Mouse (Mus musculus): ENCODE measurements around the gene Ndc1. TPM values are rescaled to one million over a fixed set of nuclear protein-coding genes. Genes with fewer than 3 reads are reported as not detected.

The Ndc1 gene
- polyA plus RNA-seq, 1 experiment from 2014 or later, result 19.9 TPM

DNA sequence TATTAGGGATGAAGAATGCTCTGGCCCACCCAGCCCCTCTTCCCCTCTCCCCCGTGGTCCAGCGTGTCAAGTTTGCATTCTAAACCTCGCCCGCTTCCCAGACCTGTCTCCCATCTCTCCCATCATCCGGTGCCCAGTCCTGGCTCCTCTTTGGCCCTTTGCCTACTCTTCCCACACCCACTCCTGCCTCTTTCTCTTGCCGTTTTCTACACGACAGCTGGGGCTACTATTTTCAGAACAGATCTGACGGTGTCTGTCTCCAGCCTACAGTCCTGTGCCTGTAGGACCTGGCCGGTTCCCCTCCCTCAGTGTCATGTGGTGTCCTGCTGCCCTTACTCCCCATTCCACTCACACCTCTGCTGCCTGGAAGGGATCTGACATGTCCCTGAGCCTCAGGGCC is 59.0 kb downstream of the Ndc1 start:
- Histone ChIP-seq H3K9me3 (ENCODE audit: control insufficient read depth, low read length) (no peaks in the 10 kb centered on the region), H3K9ac (replicated peaks; ENCODE audit: low read depth, low read length) (no peak overlapping the region), H3K4me3 (replicated peaks; ENCODE audit: low read length) (no peak overlapping the region), H3K4me1 (replicated peaks; ENCODE audit: control insufficient read depth, insufficient read depth, low read length) (peaks cover 3% of the 10 kb centered on the region; the same call in 1 of the 2 replicates), H3K27ac (ENCODE audit: low read length) (no peak overlapping the region), H3K36me3 (ENCODE audit: control insufficient read depth, insufficient read depth) (no peaks in the 10 kb centered on the region), H3K4me2 (ENCODE audit: low read length) (no peak overlapping the region), H3K27me3 (replicated peaks; ENCODE audit: control insufficient read depth, insufficient read depth, low read length) (no peaks in the 10 kb centered on the region)
- no peak for ATAC-seq
- WGBS, result 69% methylated on average over 9 of the region's 9 CpGs

DNA sequence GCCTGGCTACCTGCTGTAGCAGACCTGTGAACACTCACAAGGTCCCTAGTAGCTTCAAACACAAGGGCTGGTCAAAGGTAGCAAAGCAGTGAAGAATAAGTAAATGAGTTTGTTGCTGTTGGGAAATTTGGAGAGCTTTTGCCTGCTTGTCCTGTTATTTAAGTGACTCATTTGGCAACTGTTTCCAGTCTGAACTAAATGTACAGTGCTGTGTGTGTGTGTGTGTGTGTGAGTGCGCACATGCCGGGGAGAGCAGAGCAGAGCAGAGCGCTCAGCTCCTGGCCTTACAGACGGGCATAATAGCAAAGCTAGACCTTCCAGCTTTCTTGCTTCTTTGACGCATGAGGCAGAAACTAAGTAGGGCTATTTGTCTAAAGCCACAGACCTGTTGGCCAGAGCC is 65.1 kb downstream of the Ndc1 start:
- H3K9ac ChIP-seq (replicated peaks; ENCODE audit: low read depth, low read length), result no peak overlapping the region
- no peaks in the 10 kb centered on the region for H3K9me3 ChIP-seq (ENCODE audit: control insufficient read depth, low read length)
- H3K4me2 ChIP-seq (ENCODE audit: low read length), result no peak overlapping the region
- no peak for ATAC-seq
- H3K27me3 ChIP-seq (replicated peaks; ENCODE audit: control insufficient read depth, insufficient read depth, low read length), result peaks cover 31% of the 10 kb centered on the region
- peaks cover 17% of the 10 kb centered on the region for H3K4me1 ChIP-seq (replicated peaks; ENCODE audit: control insufficient read depth, insufficient read depth, low read length)
- 77% methylated on average over 5 of the region's 5 CpGs for WGBS
- H3K36me3 ChIP-seq (ENCODE audit: control insufficient read depth, insufficient read depth), result no peaks in the 10 kb centered on the region
- H3K4me3 ChIP-seq (replicated peaks; ENCODE audit: low read length), result no peak overlapping the region
- H3K27ac ChIP-seq (ENCODE audit: low read length), result no peak overlapping the region

DNA sequence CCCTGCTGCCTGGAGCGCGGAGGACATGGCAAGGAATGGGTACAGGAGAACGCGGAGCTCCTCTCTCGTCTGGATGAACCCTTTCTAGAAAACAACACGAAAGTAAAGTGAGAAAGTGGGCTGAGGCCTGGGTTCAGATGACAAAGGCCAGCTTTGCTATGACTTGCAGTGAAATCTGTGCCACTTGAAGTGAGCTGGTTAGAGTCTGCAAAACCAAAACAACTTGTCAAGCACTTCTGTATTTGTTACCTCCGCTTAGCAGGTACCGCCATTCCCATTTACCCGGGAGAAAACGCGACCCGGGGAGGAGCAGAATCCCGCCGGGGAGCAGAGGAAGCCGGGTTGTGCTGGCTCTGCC is 66.4 kb downstream of the Ndc1 start:
- peak overlapping the region; percentile 67 for H3K9ac ChIP-seq (replicated peaks; ENCODE audit: low read depth, low read length)
- H3K4me3 ChIP-seq (replicated peaks; ENCODE audit: low read length), result peak overlapping the region; percentile 72
- H3K27ac ChIP-seq (ENCODE audit: low read length), result no peak overlapping the region
- H3K9me3 ChIP-seq (ENCODE audit: control insufficient read depth, low read length), result no peaks in the 10 kb centered on the region
- no peak for ATAC-seq
- H3K4me1 ChIP-seq (replicated peaks; ENCODE audit: control insufficient read depth, insufficient read depth, low read length), result peaks cover 17% of the 10 kb centered on the region
- 5% methylated on average over 15 of the region's 15 CpGs for WGBS
- no peaks in the 10 kb centered on the region for H3K36me3 ChIP-seq (ENCODE audit: control insufficient read depth, insufficient read depth)
- peaks cover 34% of the 10 kb centered on the region for H3K27me3 ChIP-seq (replicated peaks; ENCODE audit: control insufficient read depth, insufficient read depth, low read length)
- peak overlapping the region; percentile 93 for H3K4me2 ChIP-seq (ENCODE audit: low read length)

- Histone ChIP-seq H3K4me1 (replicated peaks; ENCODE audit: control insufficient read depth, insufficient read depth, low read length) (peaks cover 17% of the 10 kb centered on the region), H3K27ac (ENCODE audit: low read length) (no peak within 1 kb of the TSS), H3K27me3 (replicated peaks; ENCODE audit: control insufficient read depth, insufficient read depth, low read length) (peaks cover 34% of the 10 kb centered on the region), H3K9ac (replicated peaks; ENCODE audit: low read depth, low read length) (peak within 1 kb of the TSS; percentile 67), H3K4me2 (ENCODE audit: low read length) (peak within 1 kb of the TSS; percentile 93), H3K9me3 (ENCODE audit: control insufficient read depth, low read length) (no peaks in the 10 kb centered on the region), H3K4me3 (replicated peaks; ENCODE audit: low read length) (peak within 1 kb of the TSS; percentile 72), H3K36me3 (ENCODE audit: control insufficient read depth, insufficient read depth) (no peaks in the 10 kb centered on the region)
- WGBS, result under 1% methylated on average over 98 of the region's 112 CpGs
- ATAC-seq, result peak; percentile 82
Observed at GRCm38 (mm10) chr4:107434356-107435237, 67.0 kb downstream of the Ndc1 start, which contains the start of gene Glis1. Gene Glis1, plus strand, starts transcription at chr4:107434591.

DNA sequence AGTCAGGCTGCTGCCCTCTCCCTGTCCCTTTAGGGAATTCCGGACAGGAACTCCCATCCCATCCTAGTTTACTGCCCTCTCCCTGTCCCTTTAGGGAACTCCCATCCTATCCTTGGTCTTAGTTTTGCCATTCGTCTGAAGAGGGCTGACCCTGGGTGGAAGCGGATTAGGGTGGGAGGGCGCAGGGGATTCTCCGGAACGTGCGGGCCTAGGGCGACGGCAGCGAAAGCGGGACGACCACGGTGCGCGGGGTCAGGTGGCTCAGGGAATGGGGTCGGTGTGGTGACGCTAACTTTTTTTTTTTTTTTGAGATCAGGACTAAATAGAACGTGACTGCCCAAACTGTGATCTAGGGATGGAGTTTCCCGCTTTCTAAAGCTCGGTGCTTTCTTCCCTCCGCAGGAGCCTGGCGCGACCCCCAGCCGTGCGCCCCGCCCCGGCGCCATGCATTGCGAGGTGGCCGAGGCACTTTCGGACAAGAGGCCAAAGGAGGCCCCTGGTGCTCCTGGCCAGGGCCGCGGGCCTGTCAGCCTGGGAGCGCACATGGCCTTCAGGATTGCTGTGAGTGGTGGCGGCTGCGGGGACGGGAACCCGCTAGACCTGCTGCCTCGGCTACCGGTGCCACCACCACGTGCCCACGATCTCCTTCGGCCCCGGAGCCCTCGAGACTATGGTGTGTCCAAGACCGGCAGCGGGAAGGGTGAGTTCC is 67.8 kb downstream of the Ndc1 start:
- peak; percentile 23; the same call in 1 of the 2 replicates for ATAC-seq
- 2% methylated on average over 47 of the region's 47 CpGs for WGBS
- H3K9ac ChIP-seq (replicated peaks; ENCODE audit: low read depth, low read length), result peak overlapping the region; percentile 67
- peak overlapping the region; percentile 72 for H3K4me3 ChIP-seq (replicated peaks; ENCODE audit: low read length)
- H3K27me3 ChIP-seq (replicated peaks; ENCODE audit: control insufficient read depth, insufficient read depth, low read length), result peaks cover 34% of the 10 kb centered on the region
- no peak overlapping the region for H3K27ac ChIP-seq (ENCODE audit: low read length)
- H3K4me2 ChIP-seq (ENCODE audit: low read length), result peak overlapping the region; percentile 93
- H3K4me1 ChIP-seq (replicated peaks; ENCODE audit: control insufficient read depth, insufficient read depth, low read length), result peaks cover 18% of the 10 kb centered on the region
- no peaks in the 10 kb centered on the region for H3K36me3 ChIP-seq (ENCODE audit: control insufficient read depth, insufficient read depth)
- no peaks in the 10 kb centered on the region for H3K9me3 ChIP-seq (ENCODE audit: control insufficient read depth, low read length)

DNA sequence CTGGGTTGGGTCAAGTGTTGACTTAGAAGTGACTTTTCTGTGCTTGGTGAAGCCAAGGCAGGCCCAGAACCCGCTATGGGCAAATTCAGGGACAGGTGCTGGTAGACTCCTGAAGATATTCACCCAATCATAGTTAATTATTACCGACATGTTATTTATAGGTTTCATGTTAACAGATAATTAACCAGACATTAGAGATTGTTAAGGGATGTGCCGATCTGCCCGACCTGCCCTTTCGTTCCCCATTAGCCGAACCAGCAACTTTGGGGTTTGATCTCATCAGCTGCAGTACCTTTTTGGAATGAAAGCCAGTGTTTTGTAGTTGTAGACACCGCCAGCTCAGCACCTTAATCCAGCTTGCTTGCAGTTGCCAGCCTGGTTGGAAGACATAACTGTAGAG is 68.9 kb downstream of the Ndc1 start:
- ATAC-seq, result no peak
- no peaks in the 10 kb centered on the region for H3K9me3 ChIP-seq (ENCODE audit: control insufficient read depth, low read length)
- H3K4me3 ChIP-seq (replicated peaks; ENCODE audit: low read length), result no peak overlapping the region
- H3K4me1 ChIP-seq (replicated peaks; ENCODE audit: control insufficient read depth, insufficient read depth, low read length), result peaks cover 19% of the 10 kb centered on the region
- no peaks in the 10 kb centered on the region for H3K36me3 ChIP-seq (ENCODE audit: control insufficient read depth, insufficient read depth)
- H3K27ac ChIP-seq (ENCODE audit: low read length), result no peak overlapping the region
- 89% methylated on average over 7 of the region's 7 CpGs for WGBS
- no peak overlapping the region for H3K9ac ChIP-seq (replicated peaks; ENCODE audit: low read depth, low read length)
- H3K4me2 ChIP-seq (ENCODE audit: low read length), result no peak overlapping the region
- peaks cover 40% of the 10 kb centered on the region for H3K27me3 ChIP-seq (replicated peaks; ENCODE audit: control insufficient read depth, insufficient read depth, low read length)

- no peak overlapping the region for H3K4me3 ChIP-seq (replicated peaks; ENCODE audit: low read length)
- H3K9me3 ChIP-seq (ENCODE audit: control insufficient read depth, low read length), result no peaks in the 10 kb centered on the region
- no peaks in the 10 kb centered on the region for H3K36me3 ChIP-seq (ENCODE audit: control insufficient read depth, insufficient read depth)
- no peak for ATAC-seq
- peaks cover 33% of the 10 kb centered on the region for H3K27me3 ChIP-seq (replicated peaks; ENCODE audit: control insufficient read depth, insufficient read depth, low read length)
- H3K9ac ChIP-seq (replicated peaks; ENCODE audit: low read depth, low read length), result no peak overlapping the region
- WGBS, result 93% methylated on average over 8 of the region's 8 CpGs
- H3K4me1 ChIP-seq (replicated peaks; ENCODE audit: control insufficient read depth, insufficient read depth, low read length), result peaks cover 19% of the 10 kb centered on the region
- no peak overlapping the region for H3K4me2 ChIP-seq (ENCODE audit: low read length)
- H3K27ac ChIP-seq (ENCODE audit: low read length), result no peak overlapping the region
Observed at GRCm38 (mm10) chr4:107438741-107439140, 71.2 kb downstream of the Ndc1 start.

- WGBS, result 14% methylated on average over 13 of the region's 13 CpGs
- peaks cover 28% of the 10 kb centered on the region for H3K27me3 ChIP-seq (replicated peaks; ENCODE audit: control insufficient read depth, insufficient read depth, low read length)
- peak overlapping the region; percentile 4; the same call in 1 of the 2 replicates for H3K4me3 ChIP-seq (replicated peaks; ENCODE audit: low read length)
- H3K36me3 ChIP-seq (ENCODE audit: control insufficient read depth, insufficient read depth), result no peaks in the 10 kb centered on the region
- no peak overlapping the region for H3K27ac ChIP-seq (ENCODE audit: low read length)
- H3K4me1 ChIP-seq (replicated peaks; ENCODE audit: control insufficient read depth, insufficient read depth, low read length), result peaks cover 8% of the 10 kb centered on the region
- H3K9me3 ChIP-seq (ENCODE audit: control insufficient read depth, low read length), result no peaks in the 10 kb centered on the region
- ATAC-seq, result no peak
- no peak overlapping the region for H3K9ac ChIP-seq (replicated peaks; ENCODE audit: low read depth, low read length)
- H3K4me2 ChIP-seq (ENCODE audit: low read length), result peak overlapping the region; percentile 27
Observed at GRCm38 (mm10) chr4:107440306-107440705, 72.7 kb downstream of the Ndc1 start.

GRCm38 (mm10) chr4:107442288-107442687 is 74.7 kb downstream of the Ndc1 start:
- no peak overlapping the region for H3K4me2 ChIP-seq (ENCODE audit: low read length)
- H3K27me3 ChIP-seq (replicated peaks; ENCODE audit: control insufficient read depth, insufficient read depth, low read length), result peaks cover 12% of the 10 kb centered on the region
- no peaks in the 10 kb centered on the region for H3K9me3 ChIP-seq (ENCODE audit: control insufficient read depth, low read length)
- H3K4me1 ChIP-seq (replicated peaks; ENCODE audit: control insufficient read depth, insufficient read depth, low read length), result peaks cover 2% of the 10 kb centered on the region; the same call in 1 of the 2 replicates
- 60% methylated on average over 11 of the region's 11 CpGs for WGBS
- no peak overlapping the region for H3K9ac ChIP-seq (replicated peaks; ENCODE audit: low read depth, low read length)
- no peak for ATAC-seq
- H3K4me3 ChIP-seq (replicated peaks; ENCODE audit: low read length), result no peak overlapping the region
- H3K36me3 ChIP-seq (ENCODE audit: control insufficient read depth, insufficient read depth), result no peaks in the 10 kb centered on the region
- no peak overlapping the region for H3K27ac ChIP-seq (ENCODE audit: low read length)
